Mouse (Mus musculus) heart, postnatal 0 days (tissue): ENCODE data around the gene Pclaf. TPM values are rescaled to one million over a fixed set of nuclear protein-coding genes. Genes with fewer than 3 reads are reported as not detected.

Experiments
- ATAC-seq: fragments of 200-750 bp; cut with Nextera tagmentation; 2 replicates; pipeline ENCODE4 v1.8.0; 2017; ENCODE audit warnings: low read depth, moderate number of reproducible peaks, moderate library complexity; ENCODE audit not compliant: insufficient read depth
- DNase-seq: peaks from one replicate; pipeline ENCODE4 v3.0.0-alpha.2; 2016; ENCODE audit warnings: low spot score
- H3K27ac ChIP-seq: fragments of 300-500 bp; sonication (generic); 2 replicates; pipeline ENCODE4 v1.5.1; 2014; ENCODE audit warnings: low read depth, mild to moderate bottlenecking
- H3K27me3 ChIP-seq: fragments of 300-500 bp; sonication (generic); 2 replicates; pipeline ENCODE4 v1.6.1; 2014; ENCODE audit warnings: low read length, mixed read lengths; ENCODE audit not compliant: control insufficient read depth, insufficient read depth
- H3K36me3 ChIP-seq: fragments of 300-500 bp; sonication (generic); replicated peaks from 2 replicates; pipeline ENCODE4 v1.6.1; 2014; ENCODE audit warnings: low read length, mixed read lengths; ENCODE audit not compliant: control insufficient read depth, insufficient read depth
- H3K4me1 ChIP-seq: fragments of 300-500 bp; sonication (generic); 2 replicates; pipeline ENCODE4 v1.6.1; 2014; ENCODE audit warnings: antibody characterized with exemption; ENCODE audit not compliant: control insufficient read depth, insufficient read depth
- H3K4me2 ChIP-seq: fragments of 300-500 bp; sonication (generic); 2 replicates; pipeline ENCODE4 v1.6.1; 2014; ENCODE audit warnings: low read depth, mild to moderate bottlenecking, low read length, moderate library complexity
- H3K4me3 ChIP-seq: fragments of 300-500 bp; sonication (generic); 2 replicates; pipeline ENCODE4 v1.5.1; 2014; ENCODE audit warnings: low read depth, low read length
- H3K9ac ChIP-seq: fragments of 300-500 bp; sonication (generic); replicated peaks from 2 replicates; pipeline ENCODE4 v1.6.1; 2014; ENCODE audit warnings: low read depth, low read length, mixed read lengths
- H3K9me3 ChIP-seq: fragments of 300-500 bp; sonication (generic); replicated peaks from 2 replicates; pipeline ENCODE4 v1.6.1; 2016; ENCODE audit warnings: low read length; ENCODE audit not compliant: control insufficient read depth
- CTCF ChIP-seq: IDR thresholded peaks from 2 replicates; pipeline ENCODE4 v1.5.1; 2016; ENCODE audit warnings: antibody characterized with exemption, control low read depth, low read depth
- EP300 ChIP-seq: IDR thresholded peaks from 2 replicates; pipeline ENCODE4 v1.6.1; 2016; ENCODE audit warnings: antibody characterized with exemption, low read depth
- WGBS: fragments of 180-500 bp; shearing (Covaris S2); extraction: QIAGEN DNeasy Blood & Tissue Kit; methylation state at CpG from one replicate; pipeline ENCODE4 v1.1.7; 2014; 5-methylcytosine and 5-hydroxymethylcytosine counted together
- polyA plus RNA-seq: library from polyadenylated mRNA; unstranded; fragments of >200 nt; fragmentation: Nextera tagmentation; extraction: Ambion mirVana; gene quantifications from 2 replicates; pipeline ENCODE4 v1.2.1, GENCODE M21; 2015
- total RNA-seq: library from RNA; depleted of rRNA; stranded (reverse); fragments of >200 nt; gene quantifications from 2 replicates; pipeline ENCODE4 v1.2.3, GENCODE M21; 2014; ENCODE audit warnings: low replicate concordance

The Pclaf gene
- total and polyA plus RNA-seq, 2 experiments from 2014 or later = 19.2 to 25.1 TPM

DNA sequence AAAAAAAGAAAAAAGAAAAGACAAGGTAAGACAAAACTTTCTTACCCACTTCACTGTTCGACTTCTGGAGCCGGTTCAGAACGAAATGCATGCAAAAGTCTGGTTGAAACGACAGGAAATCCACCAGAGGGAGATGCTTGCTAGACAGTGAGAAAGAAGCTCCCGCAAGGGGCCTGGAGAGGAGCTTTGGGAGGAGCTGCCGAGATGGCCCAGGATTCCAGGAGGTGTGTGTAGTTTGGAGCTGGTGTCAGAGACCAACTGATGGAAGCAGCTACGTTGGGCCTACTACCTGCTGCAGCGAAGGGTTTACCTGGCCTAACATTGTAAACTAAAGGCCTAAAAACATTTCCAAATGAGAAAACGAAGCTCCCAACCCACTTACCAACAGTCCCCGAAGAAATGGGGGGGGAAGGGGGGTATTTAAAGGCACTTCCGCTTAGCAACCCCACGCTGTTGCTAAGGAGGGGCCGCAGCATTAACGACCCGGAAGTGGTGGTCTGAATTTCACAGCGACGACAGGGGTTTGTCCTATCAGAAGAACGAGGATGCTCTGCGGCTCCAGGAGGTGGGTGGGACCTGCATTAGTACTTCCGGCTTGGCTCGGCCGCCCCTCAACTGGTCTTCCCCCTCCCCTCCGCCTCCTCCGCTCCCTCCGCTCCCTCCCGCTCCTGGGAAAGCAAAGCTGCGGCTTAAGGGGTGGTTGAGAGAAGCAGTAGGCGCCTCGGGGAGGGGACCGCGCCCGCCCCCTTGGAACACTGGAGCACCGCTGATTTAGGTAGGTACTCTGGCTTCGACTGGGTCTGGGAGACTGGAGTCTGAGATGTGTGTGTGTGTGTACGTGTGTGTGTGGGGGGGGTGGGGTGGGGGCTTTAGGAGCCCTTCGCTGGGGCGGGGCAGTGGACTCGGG lies 18.6 kb downstream of the Pclaf start, which contains the start of the genes Trip4 and Csnk1g1:
Gene Trip4 (minus strand): TSS at position 401 of the 907 bp plus-strand sequence.
Gene Csnk1g1 (plus strand): TSS at position 531 of the 907 bp plus-strand sequence.
- Histone ChIP-seq H3K27ac (peak within 1 kb of the TSS; percentile 85), H3K36me3 (no peaks in the 10 kb centered on the region; the same call in 1 of the 2 replicates), H3K4me1 (peaks cover 3% of the 10 kb centered on the region; the same call in 1 of the 2 replicates), H3K4me2 (peak within 1 kb of the TSS; percentile 87), H3K4me3 (peak within 1 kb of the TSS; percentile 87), H3K9ac (peak within 1 kb of the TSS; percentile 68), H3K9me3 (no peaks in the 10 kb centered on the region), H3K27me3 (no peaks in the 10 kb centered on the region)
- under 1% methylated on average over 38 of the region's 38 CpGs for WGBS
- ATAC-seq (peak; percentile 99), DNase-seq (peak; percentile 99)
- TF ChIP-seq EP300 (peak; percentile 34), CTCF (peak; percentile 47)

DNA sequence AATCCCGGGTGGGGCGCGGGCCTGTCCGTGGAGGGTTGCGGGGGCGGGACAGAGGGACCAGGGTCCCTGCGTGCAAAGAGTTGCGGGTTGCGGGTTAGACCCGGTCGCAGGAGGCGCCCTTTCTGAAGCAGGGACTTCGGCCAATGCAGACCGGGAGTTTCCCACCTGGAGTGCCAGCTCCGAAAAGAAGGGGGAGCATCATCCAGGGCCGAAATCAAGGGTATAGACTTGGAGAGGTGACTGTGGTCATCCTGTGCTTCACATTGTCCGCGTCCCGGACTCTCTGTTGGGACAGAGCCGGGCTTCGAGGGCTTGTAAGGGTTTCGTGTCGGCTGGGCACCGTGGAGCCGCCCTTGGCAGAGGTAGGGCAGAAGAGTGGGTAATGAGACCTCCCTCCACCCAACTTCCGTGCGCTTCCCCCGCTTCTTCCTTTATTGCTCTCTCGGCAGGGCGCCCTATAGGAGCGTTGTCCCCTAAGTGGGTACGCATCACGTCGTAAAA lies 19.3 kb downstream of the Pclaf start:
- peak overlapping the region; percentile 87 for H3K4me2 ChIP-seq
- peak overlapping the region; percentile 85 for H3K27ac ChIP-seq
- no peak; the same call in 1 of the 2 replicates for TF ChIP-seq EP300
- peak; percentile 27; the same call in 1 of the 2 replicates for TF ChIP-seq CTCF
- DNase-seq (peak; percentile 32), ATAC-seq (peak; percentile 53)
- H3K36me3 ChIP-seq = no peaks in the 10 kb centered on the region; the same call in 1 of the 2 replicates
- H3K9ac ChIP-seq = peak overlapping the region; percentile 68
- no peaks in the 10 kb centered on the region for H3K27me3 ChIP-seq
- no peaks in the 10 kb centered on the region for H3K9me3 ChIP-seq
- peaks cover 3% of the 10 kb centered on the region; the same call in 1 of the 2 replicates for H3K4me1 ChIP-seq
- WGBS = 1% methylated on average over 34 of the region's 34 CpGs
- peak overlapping the region; percentile 87 for H3K4me3 ChIP-seq

DNA sequence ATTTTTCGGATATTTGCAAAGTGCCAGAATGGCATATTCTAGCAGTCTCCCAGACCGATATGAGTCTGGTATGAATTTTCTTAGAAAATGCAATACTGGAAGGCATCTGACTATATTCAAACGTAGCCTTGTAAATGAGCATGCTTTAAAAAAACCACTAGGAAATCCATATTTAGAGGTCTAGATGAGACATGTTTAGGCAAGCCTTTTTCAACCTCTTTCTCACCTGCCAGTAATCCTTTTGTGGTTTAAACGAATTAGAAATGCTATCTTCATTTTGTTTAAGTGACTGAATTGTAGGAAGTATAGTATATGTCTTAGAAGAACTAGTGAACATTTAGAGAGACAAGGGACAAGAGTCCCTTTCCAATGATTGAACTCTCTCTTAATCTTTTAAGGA lies 19.8 kb downstream of the Pclaf start:
- DNase-seq = no peak
- peak overlapping the region; percentile 85 for H3K27ac ChIP-seq
- peak overlapping the region; percentile 68 for H3K9ac ChIP-seq
- H3K27me3 ChIP-seq = no peaks in the 10 kb centered on the region
- peaks cover 3% of the 10 kb centered on the region; the same call in 1 of the 2 replicates for H3K4me1 ChIP-seq
- ATAC-seq = no peak
- TF ChIP-seq EP300 (no peak), CTCF (no peak)
- H3K4me2 ChIP-seq = peak overlapping the region; percentile 87
- H3K9me3 ChIP-seq = no peaks in the 10 kb centered on the region
- peak overlapping the region; percentile 87 for H3K4me3 ChIP-seq
- WGBS = 5% methylated on average over 4 of the region's 4 CpGs
- no peaks in the 10 kb centered on the region; the same call in 1 of the 2 replicates for H3K36me3 ChIP-seq

DNA sequence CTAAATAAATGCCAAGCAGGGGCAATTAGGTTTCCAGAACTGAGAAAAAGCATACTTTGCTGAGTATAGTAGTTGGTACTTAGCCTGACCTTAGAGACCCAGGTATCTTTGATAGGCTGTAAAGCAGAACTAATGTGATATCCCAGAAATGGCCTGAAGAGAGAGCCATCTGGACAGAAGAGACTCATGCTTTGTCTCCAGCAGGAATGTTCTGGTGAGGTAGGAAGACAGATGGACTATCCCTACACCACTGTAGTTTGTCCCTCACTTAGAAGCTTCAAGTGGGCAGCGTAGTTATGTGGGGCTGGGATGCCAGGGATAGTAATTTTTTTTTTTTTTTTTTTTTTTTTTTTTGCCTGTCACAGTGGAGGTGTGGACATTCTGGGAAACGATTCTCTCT lies 23.9 kb downstream of the Pclaf start:
- H3K36me3 ChIP-seq = no peaks in the 10 kb centered on the region
- DNase-seq (no peak), ATAC-seq (no peak)
- no peak overlapping the region for H3K27ac ChIP-seq
- TF ChIP-seq EP300 = no peak
- TF ChIP-seq CTCF = no peak
- H3K4me3 ChIP-seq = no peak overlapping the region
- H3K27me3 ChIP-seq = no peaks in the 10 kb centered on the region
- H3K9me3 ChIP-seq = no peaks in the 10 kb centered on the region
- WGBS = 50% methylated on average over 2 of the region's 2 CpGs
- 0 out of 2 replicates have a peak, but pooled peaks cover 3% of the 10 kb centered on the region for H3K4me1 ChIP-seq
- no peak overlapping the region for H3K4me2 ChIP-seq
- H3K9ac ChIP-seq = no peak overlapping the region

DNA sequence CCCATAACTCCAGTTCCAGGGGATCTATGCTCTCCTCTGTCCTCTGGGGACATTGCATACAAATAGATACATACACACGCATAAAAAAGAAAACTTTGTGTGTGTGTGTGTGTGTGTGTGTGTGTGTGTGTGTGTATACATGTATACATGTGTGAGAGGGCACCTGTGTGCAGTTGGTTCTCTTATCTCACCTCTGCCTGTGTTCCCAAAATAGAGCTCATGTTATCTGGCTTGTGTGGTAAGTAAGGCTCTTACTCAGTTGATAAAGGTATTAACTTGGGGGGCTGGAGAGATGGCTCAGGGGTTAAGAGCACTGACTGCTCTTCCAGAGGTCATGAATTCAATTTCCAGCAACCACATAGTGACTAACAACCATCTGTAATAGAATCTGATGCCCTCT lies 27.0 kb downstream of the Pclaf start:
- TF ChIP-seq CTCF (no peak), EP300 (no peak)

More for the DNA sequence above, 27.0 kb downstream of the Pclaf start:
- ATAC-seq = no peak
- H3K9me3 ChIP-seq = no peaks in the 10 kb centered on the region
- no peaks in the 10 kb centered on the region for H3K4me1 ChIP-seq
- no peak overlapping the region for H3K9ac ChIP-seq
- WGBS = 40% methylated on average over 1 of the region's 1 CpGs
- H3K4me3 ChIP-seq = no peak overlapping the region
- no peaks in the 10 kb centered on the region for H3K27me3 ChIP-seq
- H3K27ac ChIP-seq = no peak overlapping the region
- H3K4me2 ChIP-seq = no peak overlapping the region
- no peaks in the 10 kb centered on the region for H3K36me3 ChIP-seq
- no peak for DNase-seq
